Mouse (Mus musculus): ENCODE results near the gene Atcay. TPM values are rescaled to one million over a fixed set of nuclear protein-coding genes. Genes with fewer than 3 reads are reported as not detected.
"Not testable (repeated sequence)": the region's sequence is repeated elsewhere in the genome, so short reads cannot be mapped to it uniquely, and the experiment has no call there.

The Atcay gene
- polyA plus RNA-seq, 1 experiment, result 0.26 TPM

DNA sequence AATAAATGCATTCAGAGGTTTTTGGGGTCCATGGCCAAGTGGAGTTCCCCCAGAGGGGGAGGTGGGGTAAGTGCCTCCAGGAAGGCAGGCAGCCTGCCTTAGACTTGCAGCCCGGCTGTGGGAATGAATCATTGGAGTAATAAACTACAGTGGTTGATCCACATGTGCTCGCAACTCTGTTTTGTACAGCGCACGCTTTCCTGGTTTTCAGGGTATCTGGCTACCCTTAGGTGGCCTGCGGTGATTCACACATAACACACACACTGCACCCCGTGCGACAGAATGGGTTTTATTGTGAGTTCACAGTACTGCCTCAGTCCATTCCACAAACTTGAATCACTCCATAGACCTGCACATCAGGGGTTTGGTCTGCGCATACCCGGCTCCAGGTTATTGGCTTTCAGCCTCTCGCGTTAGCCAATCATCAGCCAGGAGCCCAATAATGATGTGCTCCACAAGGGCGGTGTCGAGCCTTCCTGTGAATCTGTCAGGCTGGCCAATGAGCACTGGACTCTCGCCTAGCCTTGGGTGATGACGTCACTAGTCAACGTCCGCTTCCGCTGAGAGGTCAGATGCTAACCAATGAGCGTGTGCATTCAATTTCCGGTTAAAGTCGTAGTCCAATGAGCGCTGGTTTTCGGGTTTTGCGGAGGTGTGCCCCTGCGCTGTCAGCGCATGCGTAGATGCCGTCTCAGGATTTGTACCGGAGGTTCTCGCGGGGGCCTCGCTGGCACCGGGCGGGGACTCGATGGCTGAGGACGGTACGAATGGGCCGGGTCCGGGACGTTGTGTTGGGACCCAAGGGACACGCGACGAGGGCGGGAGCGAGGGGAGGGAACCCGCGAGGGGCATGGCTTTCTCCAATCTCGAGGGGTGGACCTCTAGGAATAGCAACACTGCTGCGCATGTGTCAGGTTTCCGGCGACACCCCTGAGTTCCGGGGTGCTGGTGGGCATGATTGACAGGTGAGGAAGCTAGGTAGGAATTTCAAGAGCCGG is 48.0 kb downstream of the Atcay start, which contains the start of gene Dapk3:
Dapk3 (plus strand) TSS at position 670 of the 998 bp plus-strand sequence.
- Histone ChIP-seq H3K27ac (ENCODE audit: control insufficient read depth, insufficient read depth, low read depth, low read length) (peak within 1 kb of the TSS; percentile 75), H3K4me3 (ENCODE audit: control insufficient read depth, low read depth, low read length) (peak within 1 kb of the TSS; percentile 84), H3K36me3 (ENCODE audit: control insufficient read depth, insufficient read depth, low read length) (no peaks in the 10 kb centered on the region; the same call in none of the 2 replicates), H3K27me3 (ENCODE audit: control insufficient read depth, insufficient read depth, low read length) (no peaks in the 10 kb centered on the region), H3K4me1 (ENCODE audit: control insufficient read depth, insufficient read depth, low read length) (peaks cover 11% of the 10 kb centered on the region)
- TF ChIP-seq POLR2A (IDR thresholded peaks at IDR 0.05; ENCODE audit: control insufficient read depth, low read depth, low read length) (peak; percentile 70), CTCF (IDR thresholded peaks at IDR 0.05; ENCODE audit: control insufficient read depth, insufficient read depth, insufficient replicate concordance, low read depth, low read length) (no peak)

DNA sequence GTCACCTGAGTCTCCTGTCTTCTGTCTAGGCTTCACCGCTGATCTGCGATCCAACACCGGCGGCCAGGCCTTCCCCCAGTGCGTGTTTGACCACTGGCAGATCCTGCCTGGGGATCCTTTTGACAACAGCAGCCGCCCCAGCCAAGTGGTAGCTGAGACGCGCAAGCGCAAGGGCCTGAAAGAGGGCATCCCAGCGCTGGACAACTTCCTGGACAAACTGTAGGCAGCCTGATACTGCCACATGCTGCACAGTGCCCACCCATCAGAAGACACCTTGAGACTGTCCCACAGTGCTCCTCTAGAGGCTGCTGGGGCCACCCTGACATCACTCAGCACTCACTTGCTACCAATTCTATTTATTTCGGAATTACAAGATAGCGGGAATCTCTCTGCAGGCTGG is 48.8 kb downstream of the Atcay start:
- not testable (repeated sequence) for H3K36me3 ChIP-seq (ENCODE audit: control insufficient read depth, insufficient read depth, low read length); H3K4me3 ChIP-seq (ENCODE audit: control insufficient read depth, low read depth, low read length); H3K27me3 ChIP-seq (ENCODE audit: control insufficient read depth, insufficient read depth, low read length); H3K27ac ChIP-seq (ENCODE audit: control insufficient read depth, insufficient read depth, low read depth, low read length)
- peaks cover 11% of the 10 kb centered on the region for H3K4me1 ChIP-seq (ENCODE audit: control insufficient read depth, insufficient read depth, low read length)

- peaks cover 11% of the 10 kb centered on the region for H3K4me1 ChIP-seq (ENCODE audit: control insufficient read depth, insufficient read depth, low read length)
- no peak overlapping the region for H3K27ac ChIP-seq (ENCODE audit: control insufficient read depth, insufficient read depth, low read depth, low read length)
- H3K36me3 ChIP-seq (ENCODE audit: control insufficient read depth, insufficient read depth, low read length), result no peaks in the 10 kb centered on the region; the same call in none of the 2 replicates
- no peaks in the 10 kb centered on the region for H3K27me3 ChIP-seq (ENCODE audit: control insufficient read depth, insufficient read depth, low read length)
- no peak overlapping the region for H3K4me3 ChIP-seq (ENCODE audit: control insufficient read depth, low read depth, low read length)
- TF ChIP-seq POLR2A (IDR thresholded peaks at IDR 0.05; ENCODE audit: control insufficient read depth, low read depth, low read length) (no peak), CTCF (IDR thresholded peaks at IDR 0.05; ENCODE audit: control insufficient read depth, insufficient read depth, insufficient replicate concordance, low read depth, low read length) (no peak)
Measured at GRCm38 (mm10) chr10:81180946-81181345, 49.7 kb downstream of the Atcay start.

- H3K27ac ChIP-seq (ENCODE audit: control insufficient read depth, insufficient read depth, low read depth, low read length), result no peak overlapping the region
- TF ChIP-seq CTCF (IDR thresholded peaks at IDR 0.05; ENCODE audit: control insufficient read depth, insufficient read depth, insufficient replicate concordance, low read depth, low read length) (no peak), POLR2A (IDR thresholded peaks at IDR 0.05; ENCODE audit: control insufficient read depth, low read depth, low read length) (no peak)
- peaks cover 20% of the 10 kb centered on the region for H3K4me1 ChIP-seq (ENCODE audit: control insufficient read depth, insufficient read depth, low read length)
- H3K27me3 ChIP-seq (ENCODE audit: control insufficient read depth, insufficient read depth, low read length), result no peaks in the 10 kb centered on the region
- no peaks in the 10 kb centered on the region; the same call in none of the 2 replicates for H3K36me3 ChIP-seq (ENCODE audit: control insufficient read depth, insufficient read depth, low read length)
- H3K4me3 ChIP-seq (ENCODE audit: control insufficient read depth, low read depth, low read length), result no peak overlapping the region
Measured at GRCm38 (mm10) chr10:81179451-81180342, 50.9 kb downstream of the Atcay start.

DNA sequence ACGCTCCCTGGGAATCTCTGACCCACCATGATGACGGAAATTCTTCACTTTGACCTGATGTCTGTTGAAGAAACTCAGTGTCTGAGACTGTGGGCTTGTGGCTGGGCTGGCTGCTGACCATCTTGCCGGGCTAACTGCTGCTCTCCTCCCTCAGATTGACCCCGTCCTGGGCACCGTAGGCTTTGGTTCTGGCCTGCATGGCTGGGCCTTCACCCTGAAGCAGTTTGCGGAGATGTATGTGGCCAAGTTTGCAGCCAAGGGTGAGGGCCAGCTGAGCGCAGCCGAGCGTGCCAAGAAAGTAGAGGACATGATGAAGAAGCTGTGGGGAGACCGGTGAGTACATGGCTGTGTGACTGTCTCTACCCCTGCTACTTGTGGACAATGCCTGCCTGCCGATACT is 51.7 kb downstream of the Atcay start:
- H3K4me3 ChIP-seq (ENCODE audit: control insufficient read depth, low read depth, low read length), result no peak overlapping the region; the same call in 1 of the 2 replicates
- no peaks in the 10 kb centered on the region; the same call in none of the 2 replicates for H3K36me3 ChIP-seq (ENCODE audit: control insufficient read depth, insufficient read depth, low read length)

DNA sequence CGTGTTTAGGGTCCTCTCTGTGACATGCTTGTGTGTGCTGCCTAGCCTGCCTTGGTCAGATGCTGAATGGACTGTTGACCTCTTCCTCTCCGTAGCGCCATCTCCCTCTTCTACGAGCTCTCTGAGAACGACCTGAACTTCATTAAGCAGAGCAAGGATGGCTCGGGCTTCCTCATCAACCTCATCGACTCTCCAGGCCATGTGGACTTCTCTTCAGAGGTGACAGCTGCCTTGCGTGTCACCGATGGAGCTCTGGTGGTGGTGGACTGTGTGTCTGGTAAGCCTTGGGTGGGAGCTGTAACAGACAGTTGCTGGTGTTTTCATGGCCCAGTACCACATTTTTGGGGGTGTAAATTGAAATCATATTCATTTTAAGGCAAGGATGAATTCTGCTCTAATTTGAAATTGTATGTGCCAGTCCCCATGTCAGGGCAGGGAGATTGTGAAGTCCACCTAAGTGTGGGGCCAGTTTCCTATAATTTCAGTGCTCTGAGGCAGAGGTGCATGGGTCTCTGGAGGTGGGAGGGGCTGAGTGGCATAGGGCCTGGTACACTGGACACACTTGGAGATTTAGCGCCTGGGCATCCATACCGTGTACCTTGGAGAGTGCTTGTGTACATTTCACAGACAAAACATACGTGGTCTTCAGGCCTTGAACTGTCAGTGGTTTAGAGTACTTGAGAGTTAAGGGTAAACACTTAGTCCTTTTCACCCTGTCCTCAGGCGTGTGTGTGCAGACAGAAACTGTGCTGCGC is 52.5 kb downstream of the Atcay start:
- H3K36me3 ChIP-seq (ENCODE audit: control insufficient read depth, insufficient read depth, low read length), result no peaks in the 10 kb centered on the region; the same call in none of the 2 replicates
- no peak overlapping the region; the same call in 1 of the 2 replicates for H3K27ac ChIP-seq (ENCODE audit: control insufficient read depth, insufficient read depth, low read depth, low read length)
- peaks cover 22% of the 10 kb centered on the region for H3K4me1 ChIP-seq (ENCODE audit: control insufficient read depth, insufficient read depth, low read length)
- peak overlapping the region; percentile 94 for H3K4me3 ChIP-seq (ENCODE audit: control insufficient read depth, low read depth, low read length)
- TF ChIP-seq POLR2A (IDR thresholded peaks at IDR 0.05; ENCODE audit: control insufficient read depth, low read depth, low read length), result no peak
- H3K27me3 ChIP-seq (ENCODE audit: control insufficient read depth, insufficient read depth, low read length), result no peaks in the 10 kb centered on the region

More for the DNA sequence above, 51.7 kb downstream of the Atcay start:
- TF ChIP-seq POLR2A (IDR thresholded peaks at IDR 0.05; ENCODE audit: control insufficient read depth, low read depth, low read length) (no peak), CTCF (IDR thresholded peaks at IDR 0.05; ENCODE audit: control insufficient read depth, insufficient read depth, insufficient replicate concordance, low read depth, low read length) (no peak)
- H3K27ac ChIP-seq (ENCODE audit: control insufficient read depth, insufficient read depth, low read depth, low read length), result no peak overlapping the region
- H3K27me3 ChIP-seq (ENCODE audit: control insufficient read depth, insufficient read depth, low read length), result no peaks in the 10 kb centered on the region
- H3K4me1 ChIP-seq (ENCODE audit: control insufficient read depth, insufficient read depth, low read length), result peaks cover 24% of the 10 kb centered on the region

All from testis, adult 2 months (tissue).